Mouse (Mus musculus) E14TG2a.4 (cell line): ENCODE results near the gene Eomes.

Experiments
- H3K27me3 ChIP-seq: 2 replicates; pipeline ENCODE4 v1.6.1; 2014; ENCODE audit warnings: low read length, control low read depth; ENCODE audit not compliant: insufficient read depth
- H3K36me3 ChIP-seq: 2 replicates; pipeline ENCODE4 v1.6.1; 2014; ENCODE audit warnings: low read length, control low read depth; ENCODE audit not compliant: insufficient read depth
- H3K4me1 ChIP-seq: replicated peaks from 2 replicates; pipeline ENCODE4 v1.6.1; 2014; ENCODE audit warnings: low read depth, low read length, control low read depth
- H3K4me3 ChIP-seq: replicated peaks from 2 replicates; pipeline ENCODE4 v1.5.1; 2014; ENCODE audit warnings: mild to moderate bottlenecking, low read length
- H3K9me3 ChIP-seq: 2 replicates; pipeline ENCODE4 v1.6.1; 2014; ENCODE audit warnings: low read length, control low read depth
- CTCF ChIP-seq: conservative IDR thresholded peaks from 2 replicates; pipeline ENCODE4 v1.5.1; 2014; ENCODE audit warnings: low read length
- NANOG ChIP-seq: IDR thresholded peaks from 2 replicates; pipeline ENCODE4 v1.6.1; 2014; ENCODE audit warnings: borderline replicate concordance, low read length, mixed read lengths
- POU5F1 ChIP-seq: IDR thresholded peaks from 2 replicates; pipeline ENCODE4 v1.6.1; 2014; ENCODE audit warnings: low read length, borderline replicate concordance

Eomes gene

DNA sequence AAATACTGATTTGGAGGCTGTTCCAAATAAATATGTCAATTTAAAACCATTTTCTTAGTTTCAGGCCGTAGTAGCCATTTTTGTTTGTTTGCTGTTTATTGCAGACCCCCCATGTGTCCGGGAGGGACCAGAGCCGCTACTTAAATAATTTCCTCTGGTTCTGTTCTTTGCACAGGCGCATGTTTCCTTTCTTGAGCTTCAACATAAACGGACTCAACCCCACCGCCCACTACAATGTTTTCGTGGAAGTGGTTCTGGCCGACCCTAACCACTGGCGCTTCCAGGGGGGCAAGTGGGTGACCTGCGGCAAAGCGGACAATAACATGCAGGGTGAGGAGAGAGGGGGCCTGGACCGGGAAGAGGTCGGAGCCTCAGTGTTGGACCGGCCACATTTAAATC is 2.3 kb downstream of the Eomes start:
- TF ChIP-seq CTCF (no peak), POU5F1 (no peak), NANOG (no peak)
- H3K27me3 ChIP-seq = peaks cover 87% of the 10 kb centered on the region

DNA sequence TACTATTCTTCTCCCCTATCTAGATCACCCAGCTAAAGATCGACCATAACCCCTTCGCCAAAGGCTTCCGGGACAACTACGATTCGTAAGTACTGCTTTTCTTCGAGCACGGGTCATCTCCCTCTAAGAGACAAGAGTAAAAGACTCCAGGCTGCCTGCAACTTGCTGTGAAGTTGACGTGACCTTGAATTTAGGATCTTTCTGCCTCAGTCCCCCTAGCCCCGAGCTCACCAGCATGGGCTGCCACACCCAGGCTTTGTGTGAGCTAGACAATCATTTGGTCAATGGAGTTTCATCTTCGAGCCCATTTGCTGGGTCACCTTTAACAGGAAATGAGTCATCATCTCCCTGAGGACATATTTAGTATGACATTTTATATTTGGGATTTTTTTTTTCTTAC is 4.2 kb downstream of the Eomes start:
- Histone ChIP-seq H3K27me3 (peaks cover 89% of the 10 kb centered on the region), H3K4me1 (peaks cover 75% of the 10 kb centered on the region), H3K36me3 (peaks cover 12% of the 10 kb centered on the region; the same call in 1 of the 2 replicates), H3K4me3 (no peak overlapping the region), H3K9me3 (no peaks in the 10 kb centered on the region)
- TF ChIP-seq CTCF (no peak), POU5F1 (no peak), NANOG (no peak)

More for the DNA sequence above, 2.3 kb downstream of the Eomes start:
- peak overlapping the region; percentile 86; the same call in 1 of the 2 replicates for H3K4me3 ChIP-seq
- peaks cover 78% of the 10 kb centered on the region for H3K4me1 ChIP-seq
- no peaks in the 10 kb centered on the region for H3K9me3 ChIP-seq
- H3K36me3 ChIP-seq = peaks cover 12% of the 10 kb centered on the region; the same call in 1 of the 2 replicates

DNA sequence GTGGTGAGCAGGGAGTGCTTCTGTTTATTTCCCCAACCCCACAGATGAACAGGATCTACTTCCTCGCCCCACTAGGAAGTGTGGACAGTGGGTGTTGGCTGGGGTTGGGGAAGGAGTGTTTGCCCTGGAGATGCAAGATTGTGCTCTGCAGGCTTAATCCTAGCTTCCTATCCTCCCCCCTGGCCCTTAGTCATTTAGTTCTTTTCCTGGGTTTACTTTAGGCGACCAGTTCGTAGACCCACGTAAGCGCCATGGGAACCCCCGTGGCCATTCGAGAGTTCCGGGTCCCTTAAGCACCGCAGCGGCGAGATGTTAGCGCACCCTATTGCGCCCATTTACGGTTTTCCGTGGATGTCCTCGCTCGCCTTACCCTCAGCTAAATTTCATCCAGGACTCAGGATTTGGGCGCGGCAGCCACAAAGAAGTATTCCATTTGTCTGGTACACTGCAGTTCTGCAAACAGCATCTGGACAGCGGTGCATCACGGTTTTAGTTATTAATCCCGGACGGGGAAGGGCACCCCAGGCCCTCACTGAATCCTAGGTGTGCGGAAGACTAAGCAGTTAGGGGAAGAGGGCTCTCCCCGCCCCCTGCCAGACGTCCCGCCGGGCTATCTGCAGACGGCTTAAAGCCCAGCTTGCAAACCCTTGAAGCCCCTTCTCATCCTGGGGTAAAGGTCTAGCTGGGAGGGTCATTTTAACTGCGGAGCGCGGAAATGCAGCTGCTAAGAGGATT is 8.5 kb downstream of the Eomes start:
- H3K4me3 ChIP-seq = peak overlapping the region; percentile 70
- peaks cover 64% of the 10 kb centered on the region for H3K4me1 ChIP-seq
- no peaks in the 10 kb centered on the region for H3K9me3 ChIP-seq
- peaks cover 77% of the 10 kb centered on the region for H3K27me3 ChIP-seq
- H3K36me3 ChIP-seq = peaks cover 12% of the 10 kb centered on the region; the same call in 1 of the 2 replicates
- no peak for TF ChIP-seq NANOG
- no peak for TF ChIP-seq CTCF
- no peak for TF ChIP-seq POU5F1

DNA sequence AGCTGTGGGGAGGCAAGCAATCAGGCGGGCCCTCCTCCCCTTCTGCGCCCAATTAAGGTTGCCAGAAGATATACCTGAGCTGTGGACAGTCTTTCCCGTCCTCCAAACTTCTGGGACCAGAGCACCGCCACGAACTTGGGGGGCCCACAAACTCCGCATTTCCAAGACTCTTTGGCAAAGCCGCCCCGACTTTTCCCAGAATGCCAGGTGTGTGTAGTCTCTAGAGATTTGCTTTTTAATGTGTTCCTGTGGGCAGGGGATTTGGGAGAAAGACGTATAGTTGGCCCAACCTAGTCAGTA is 9.0 kb downstream of the Eomes start:
- TF ChIP-seq CTCF (no peak), POU5F1 (no peak), NANOG (no peak)

DNA sequence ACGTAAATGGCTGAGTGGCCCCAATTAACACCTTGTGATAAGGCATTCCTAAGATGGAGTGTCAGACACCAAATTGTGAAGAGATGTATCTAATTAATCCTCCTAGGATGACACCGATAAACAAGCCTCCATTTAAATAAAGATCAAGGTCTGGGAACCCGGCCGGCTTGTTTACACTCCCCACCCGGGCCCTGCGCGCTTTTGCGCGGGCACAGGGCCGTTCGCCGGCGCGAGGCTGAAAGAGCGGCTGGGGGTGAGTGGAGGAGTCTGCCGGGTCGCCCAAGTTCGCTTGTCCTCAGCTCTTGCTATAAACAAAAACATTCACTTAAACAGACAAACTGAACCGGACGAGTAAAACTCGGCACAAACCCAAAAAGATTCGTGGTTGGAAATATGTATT is 9.6 kb downstream of the Eomes start:
- Histone ChIP-seq H3K9me3 (no peaks in the 10 kb centered on the region), H3K4me3 (peak overlapping the region; percentile 70), H3K27me3 (peaks cover 73% of the 10 kb centered on the region), H3K4me1 (peaks cover 53% of the 10 kb centered on the region), H3K36me3 (peaks cover 12% of the 10 kb centered on the region; the same call in 1 of the 2 replicates)
- TF ChIP-seq NANOG = no peak
- TF ChIP-seq POU5F1 = no peak
- TF ChIP-seq CTCF = no peak

More for the DNA sequence above, 9.0 kb downstream of the Eomes start:
- peaks cover 76% of the 10 kb centered on the region for H3K27me3 ChIP-seq
- H3K4me1 ChIP-seq = peaks cover 59% of the 10 kb centered on the region
- H3K36me3 ChIP-seq = peaks cover 12% of the 10 kb centered on the region; the same call in 1 of the 2 replicates
- H3K4me3 ChIP-seq = peak overlapping the region; percentile 70
- H3K9me3 ChIP-seq = no peaks in the 10 kb centered on the region

GRCm38 (mm10) chr9:118488138-118488895 is 10.3 kb downstream of the Eomes start:
- peak overlapping the region; percentile 70 for H3K4me3 ChIP-seq
- peaks cover 46% of the 10 kb centered on the region for H3K4me1 ChIP-seq
- no peaks in the 10 kb centered on the region for H3K9me3 ChIP-seq
- TF ChIP-seq POU5F1 (no peak), CTCF (peak; percentile 49)
- peaks cover 73% of the 10 kb centered on the region for H3K27me3 ChIP-seq
- H3K36me3 ChIP-seq = peaks cover 12% of the 10 kb centered on the region; the same call in 1 of the 2 replicates

DNA sequence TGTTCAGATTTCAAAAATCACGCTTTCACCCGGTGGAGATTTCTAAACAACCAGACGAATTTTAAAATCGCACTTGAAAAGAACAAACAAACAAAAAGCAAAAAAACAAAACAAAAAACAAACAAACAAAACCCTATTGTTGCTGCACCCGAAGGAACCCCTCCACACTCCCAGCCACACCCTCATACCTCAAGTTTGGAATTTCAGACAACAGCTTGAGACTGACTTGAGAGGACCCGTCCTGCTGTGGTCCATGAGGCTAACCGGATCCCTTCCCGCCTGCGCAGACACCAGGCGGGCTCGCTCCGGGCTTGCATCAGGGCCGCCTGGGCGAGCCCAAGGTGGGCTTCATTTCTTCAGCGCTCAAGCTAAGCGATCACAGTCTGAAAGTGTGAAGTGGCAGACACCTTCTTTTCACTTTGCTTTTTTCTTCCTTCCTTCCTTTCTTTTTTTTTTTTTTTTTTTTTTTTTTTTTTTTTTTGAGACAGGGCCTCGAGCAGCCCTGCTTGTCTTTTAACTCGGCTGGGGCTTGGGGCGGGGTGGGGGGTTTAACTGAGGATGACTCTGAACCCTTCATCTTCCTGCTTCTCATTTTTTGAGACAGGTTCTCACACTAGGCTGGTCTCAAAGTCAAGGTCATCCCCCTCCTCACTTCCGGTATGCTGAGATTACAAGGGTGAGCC is 11.0 kb downstream of the Eomes start:
- H3K4me1 ChIP-seq = peaks cover 39% of the 10 kb centered on the region
- H3K27me3 ChIP-seq = peaks cover 66% of the 10 kb centered on the region
- peak overlapping the region; percentile 70 for H3K4me3 ChIP-seq
- H3K9me3 ChIP-seq = no peaks in the 10 kb centered on the region
- peaks cover 8% of the 10 kb centered on the region; the same call in 1 of the 2 replicates for H3K36me3 ChIP-seq
- TF ChIP-seq NANOG = no peak
- no peak for TF ChIP-seq CTCF
- TF ChIP-seq POU5F1 = no peak

GRCm38 (mm10) chr9:118489579-118490019 is 11.6 kb downstream of the Eomes start:
- Histone ChIP-seq H3K9me3 (no peaks in the 10 kb centered on the region), H3K36me3 (peaks cover 4% of the 10 kb centered on the region; the same call in 1 of the 2 replicates), H3K4me1 (peaks cover 38% of the 10 kb centered on the region), H3K27me3 (peaks cover 61% of the 10 kb centered on the region), H3K4me3 (peak overlapping the region; percentile 70)
- no peak for TF ChIP-seq NANOG
- no peak for TF ChIP-seq POU5F1
- peak; percentile 82 for TF ChIP-seq CTCF
